Mouse (Mus musculus): Measurements from ENCODE around the gene Slc22a17.

DNA sequence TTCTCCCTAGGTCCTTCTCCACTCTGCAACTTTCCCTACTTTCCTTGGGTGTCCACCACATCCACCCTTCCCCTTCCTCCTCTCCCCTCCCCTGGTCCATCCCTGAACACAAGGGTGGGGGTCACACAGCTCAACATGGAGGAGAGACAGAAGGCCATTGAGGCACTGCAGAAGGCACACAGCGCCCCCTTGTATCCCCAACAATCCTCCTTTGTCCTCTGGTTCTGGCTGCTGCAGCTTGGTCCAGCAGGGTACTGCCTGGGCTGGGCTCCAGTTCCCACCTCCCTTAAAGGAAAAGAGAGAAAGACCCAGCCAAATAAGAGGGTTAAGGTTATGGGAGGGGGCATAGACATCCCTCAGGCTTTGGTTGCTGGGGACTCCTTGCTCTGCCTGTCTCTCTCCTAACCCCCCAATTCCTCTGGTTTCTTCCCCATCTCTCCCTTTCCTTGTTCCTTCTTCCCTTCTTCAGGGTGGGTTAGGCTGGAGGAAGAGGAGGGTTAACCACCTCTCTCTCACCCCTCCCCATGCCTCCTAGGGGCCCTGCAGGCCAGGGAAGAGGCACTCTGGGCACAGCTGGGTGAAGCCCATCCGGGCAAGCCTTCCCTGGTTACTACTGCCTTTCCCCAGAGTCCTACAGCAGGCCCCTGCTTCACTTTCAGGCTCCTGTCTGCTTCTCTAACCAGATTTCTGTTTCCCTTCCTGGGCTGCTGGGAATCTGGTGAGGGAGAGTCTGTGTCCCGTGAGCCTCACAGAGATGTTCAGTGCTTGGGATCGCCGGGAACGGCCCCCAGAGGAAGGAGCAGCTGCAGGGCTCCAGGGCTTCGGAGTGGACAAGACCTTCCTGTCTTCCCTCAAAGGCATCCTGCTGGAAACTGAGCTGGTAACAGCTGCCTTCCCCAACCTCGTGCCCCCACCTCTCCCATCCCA lies 23.2 kb upstream of the Slc22a17 start, which contains the start of gene Cmtm5:
- TF ChIP-seq CTCF (IDR thresholded peaks at IDR 0.05; ENCODE audit: low read depth, low read length) (no peak), POLR2A (IDR thresholded peaks at IDR 0.05; ENCODE audit: borderline replicate concordance, low read depth, low read length) (no peak)
